Mouse (Mus musculus): ENCODE measurements around the gene Eps8l3.

- TF ChIP-seq CTCF (IDR thresholded peaks at IDR 0.05; ENCODE audit: insufficient read depth, low read length) (no peak), POLR2A (IDR thresholded peaks at IDR 0.05; ENCODE audit: borderline replicate concordance, extremely low read depth, low read depth, low read length) (no peak)
Measured at GRCm38 (mm10) chr3:107832645-107833044, 44.4 kb upstream of the Eps8l3 start.
